Mouse (Mus musculus) CH12.LX (cell line): Measurements from ENCODE around the gene Ntrk2. TPM values are rescaled to one million over a fixed set of nuclear protein-coding genes. Genes with fewer than 3 reads are reported as not detected.

ENCODE experiments used
- DNase-seq: peaks from one replicate; pipeline ENCODE4 v3.0.0-alpha.2; 2013; ENCODE audit errors: extremely low read depth
- H3K27ac ChIP-seq: 2 replicates; pipeline ENCODE4 v1.5.1; 2012; ENCODE audit warnings: low read depth, mild to moderate bottlenecking, control low read depth, moderate library complexity; ENCODE audit not compliant: insufficient read depth
- H3K27me3 ChIP-seq: replicated peaks from 2 replicates; pipeline ENCODE3; 2012; ENCODE audit warnings: inconsistent platforms
- H3K36me3 ChIP-seq, 2 experiments: replicated peaks in 1 of 2; 2 replicates each; pipeline versions ENCODE3 to v1.6.1; 2012; ENCODE audit warnings: inconsistent platforms in 1 of 2, low read length in 1 of 2, mild to moderate bottlenecking in 1 of 2, mixed read lengths in 1 of 2, moderate library complexity in 1 of 2; ENCODE audit not compliant: control insufficient read depth in 1 of 2, insufficient read depth in 1 of 2
- H3K4me1 ChIP-seq, 2 experiments: 2 replicates each; pipeline ENCODE4 v1.6.1; 2012; ENCODE audit warnings: inconsistent platforms in 1 of 2, moderate library complexity in 1 of 2; ENCODE audit not compliant: insufficient read depth in 2 of 2, control insufficient read depth in 1 of 2
- H3K4me2 ChIP-seq: 2 replicates; pipeline ENCODE4 v1.6.1; 2012; ENCODE audit warnings: low read depth, mild to moderate bottlenecking, control low read depth; ENCODE audit not compliant: poor library complexity, insufficient read depth, severe bottlenecking
- H3K4me3 ChIP-seq, 3 experiments: fragments of 150-350 bp in 1 of 3; sonication (generic) in 1 of 3; replicated peaks in 1 of 3; 2 replicates each; pipeline versions ENCODE3 to v1.5.1; 2011 to 2012; ENCODE audit warnings: low read depth in 2 of 3, low read length in 2 of 3, mild to moderate bottlenecking in 2 of 3, moderate library complexity in 2 of 3, control low read depth in 1 of 3, improper control_type of control experiment in 1 of 3, inconsistent platforms in 1 of 3, mixed read lengths in 1 of 3; ENCODE audit not compliant: poor library complexity in 1 of 3
- H3K79me2 ChIP-seq: replicated peaks from 2 replicates; pipeline ENCODE4 v1.6.1; 2012; ENCODE audit warnings: mild to moderate bottlenecking, moderate library complexity; ENCODE audit not compliant: control insufficient read depth, poor library complexity, insufficient read depth, severe bottlenecking; ENCODE audit errors: extremely low read depth
- H3K9ac ChIP-seq: 2 replicates; pipeline ENCODE4 v1.6.1; 2012; ENCODE audit warnings: low read depth, mild to moderate bottlenecking, control low read depth, moderate library complexity; ENCODE audit not compliant: insufficient read depth
- H3K9me3 ChIP-seq: replicated peaks from 2 replicates; pipeline ENCODE3; 2012; ENCODE audit warnings: low read length, inconsistent platforms, mixed read lengths
- BHLHE40 ChIP-seq: IDR thresholded peaks from 2 replicates; pipeline ENCODE4 v1.6.1; 2011; ENCODE audit warnings: mild to moderate bottlenecking, low read depth, low read length, improper control_type of control experiment
- CHD2 ChIP-seq: IDR thresholded peaks from 2 replicates; pipeline ENCODE4 v1.6.1; 2011; ENCODE audit warnings: low read length, improper control_type of control experiment
- CTCF ChIP-seq, 2 experiments: IDR thresholded peaks in 1 of 2; conservative IDR thresholded peaks in 1 of 2; 2 replicates each; pipeline ENCODE4 v1.5.1; 2011 to 2012; ENCODE audit warnings: low read depth in 2 of 2, low read length in 2 of 2, improper control_type of control experiment in 1 of 2, inconsistent platforms in 1 of 2, mild to moderate bottlenecking in 1 of 2, moderate library complexity in 1 of 2
- E2F4 ChIP-seq: IDR thresholded peaks from 2 replicates; pipeline ENCODE4 v1.6.1; 2011; ENCODE audit warnings: low read depth, low read length, improper control_type of control experiment; ENCODE audit not compliant: insufficient replicate concordance
- ELF1 ChIP-seq: IDR thresholded peaks from 2 replicates; pipeline ENCODE4 v1.6.1; 2014; ENCODE audit warnings: low read depth, mild to moderate bottlenecking, inconsistent platforms, low read length, improper control_type of control experiment
- HCFC1 ChIP-seq: IDR thresholded peaks from 2 replicates; pipeline ENCODE4 v1.6.1; 2012; ENCODE audit warnings: low read depth, mild to moderate bottlenecking, inconsistent platforms, low read length, improper control_type of control experiment
- JUND ChIP-seq: conservative IDR thresholded peaks from 2 replicates; pipeline ENCODE4 v1.6.1; 2011; ENCODE audit warnings: low read depth, low read length, improper control_type of control experiment
- KAT2A ChIP-seq: IDR thresholded peaks from 2 replicates; pipeline ENCODE4 v1.6.1; 2012; ENCODE audit warnings: low read length, improper control_type of control experiment, inconsistent platforms; ENCODE audit not compliant: insufficient replicate concordance
- MAFK ChIP-seq: IDR thresholded peaks from 2 replicates; pipeline ENCODE4 v1.6.1; 2011; ENCODE audit warnings: low read length, improper control_type of control experiment; ENCODE audit not compliant: insufficient replicate concordance
- MAX ChIP-seq: IDR thresholded peaks from 2 replicates; pipeline ENCODE4 v1.6.1; 2011; ENCODE audit warnings: low read length, improper control_type of control experiment
- MEF2A ChIP-seq: IDR thresholded peaks from 2 replicates; pipeline ENCODE4 v1.6.1; 2014; ENCODE audit warnings: low read depth, mild to moderate bottlenecking, inconsistent platforms, low read length, improper control_type of control experiment, borderline replicate concordance
- NELFE ChIP-seq: IDR thresholded peaks from 2 replicates; pipeline ENCODE4 v1.6.1; 2011; ENCODE audit warnings: low read depth, low read length, improper control_type of control experiment
- NRF1 ChIP-seq: IDR thresholded peaks from 2 replicates; pipeline ENCODE4 v1.6.1; 2014; ENCODE audit warnings: low read depth, mild to moderate bottlenecking, inconsistent platforms, low read length, improper control_type of control experiment, moderate library complexity
- POLR2A ChIP-seq: IDR thresholded peaks from 2 replicates; pipeline ENCODE4 v1.6.1; 2011; ENCODE audit warnings: low read depth, mild to moderate bottlenecking, improper control_type of control experiment, low read length
- POLR2AphosphoS2 ChIP-seq: IDR thresholded peaks from 2 replicates; pipeline ENCODE4 v1.6.1; 2011; ENCODE audit warnings: low read depth, low read length, improper control_type of control experiment
- RAD21 ChIP-seq: IDR thresholded peaks from 2 replicates; pipeline ENCODE4 v1.6.1; 2011; ENCODE audit warnings: low read depth, mild to moderate bottlenecking, low read length, improper control_type of control experiment, moderate library complexity
- RCOR1 ChIP-seq: conservative IDR thresholded peaks from 2 replicates; pipeline ENCODE4 v1.6.1; 2012; ENCODE audit warnings: low read depth, mild to moderate bottlenecking, inconsistent platforms, low read length, improper control_type of control experiment
- SMC3 ChIP-seq: IDR thresholded peaks from 2 replicates; pipeline ENCODE4 v1.6.1; 2011; ENCODE audit warnings: low read depth, low read length, improper control_type of control experiment
- TCF12 ChIP-seq: IDR thresholded peaks from 2 replicates; pipeline ENCODE4 v1.6.1; 2014; ENCODE audit warnings: low read depth, mild to moderate bottlenecking, inconsistent platforms, low read length, improper control_type of control experiment
- UBTF ChIP-seq: IDR thresholded peaks from 2 replicates; pipeline ENCODE4 v1.6.1; 2012; ENCODE audit warnings: low read depth, mild to moderate bottlenecking, inconsistent platforms, low read length, improper control_type of control experiment, moderate library complexity
- ZC3H11A ChIP-seq: IDR thresholded peaks from 2 replicates; pipeline ENCODE4 v1.6.1; 2012; ENCODE audit warnings: low read depth, mild to moderate bottlenecking, inconsistent platforms, low read length, improper control_type of control experiment
- ZKSCAN1 ChIP-seq: IDR thresholded peaks from 2 replicates; pipeline ENCODE4 v1.6.1; 2012; ENCODE audit warnings: low read depth, inconsistent platforms, low read length, improper control_type of control experiment, borderline replicate concordance
- ZMIZ1 ChIP-seq: IDR thresholded peaks from 2 replicates; pipeline ENCODE4 v1.6.1; 2012; ENCODE audit warnings: low read depth, mild to moderate bottlenecking, inconsistent platforms, low read length, improper control_type of control experiment
- ZNF384 ChIP-seq: IDR thresholded peaks from 2 replicates; pipeline ENCODE4 v1.6.1; 2012; ENCODE audit warnings: low read depth, low read length, improper control_type of control experiment, inconsistent platforms
- dilution Hi-C: fragments of 300-500 bp; cut with MboI; formaldehyde crosslinking; loops from 2 replicates; pipeline ENCODE4 v1.14.3; 2020; ENCODE audit warnings: low sequenced_read_pairs; ENCODE audit not compliant: extremely low pct_unique_long_range_greater_than_20kb, extremely low pct_ligation_motif_present
- in situ Hi-C: fragments of 300-500 bp; cut with MboI; formaldehyde crosslinking; loops from 3 replicates; pipeline ENCODE4 v1.14.3; 2019; ENCODE audit warnings: low sequenced_read_pairs, low pct_ligation_motif_present, low pct_unique_long_range_greater_than_20kb, mixed read lengths
- polyA plus RNA-seq: library from polyadenylated mRNA; unstranded; fragments of >175 nt; gene quantifications from 2 replicates; pipeline ENCODE4 v1.2.1, GENCODE M21; 2012; ENCODE audit warnings: low read depth; ENCODE audit not compliant: insufficient read length
- total RNA-seq, 2 experiments: library from RNA; depleted of rRNA; stranded (reverse); fragments of 300-350 nt in 1 of 2; fragments of >200 nt in 1 of 2; gene quantifications; 2 replicates each; pipeline ENCODE4 v1.2.3; 2012 to 2014

Gene Ntrk2
- total and polyA plus RNA-seq, 3 experiments = not detected

- H3K9ac ChIP-seq = no peak overlapping the region
- H3K4me2 ChIP-seq = no peak overlapping the region
- H3K4me1 ChIP-seq = no peaks in the 10 kb centered on the region
- no peaks in the 10 kb centered on the region for H3K27me3 ChIP-seq
- no peak overlapping the region for H3K27ac ChIP-seq
- no peak overlapping the region for H3K4me3 ChIP-seq
- dilution Hi-C loops = no loop called here
- no peaks in the 10 kb centered on the region for H3K79me2 ChIP-seq
- H3K36me3 ChIP-seq = no peaks in the 10 kb centered on the region
- in situ Hi-C loops = no loop called here
- DNase-seq = no peak
- TF ChIP-seq ZMIZ1 = no peak
- TF ChIP-seq ZNF384 = no peak
- TF ChIP-seq ZC3H11A = no peak
- no peak for TF ChIP-seq UBTF
- no peak for TF ChIP-seq E2F4
- no peak for TF ChIP-seq ELF1
- TF ChIP-seq JUND = no peak
- no peak for TF ChIP-seq RAD21
- no peak for TF ChIP-seq MEF2A
- no peak for TF ChIP-seq ZKSCAN1
- TF ChIP-seq RCOR1 = no peak
- no peak for TF ChIP-seq KAT2A
- no peak for TF ChIP-seq TCF12
- no peak for TF ChIP-seq BHLHE40
- H3K9me3 ChIP-seq = peaks cover 87% of the 10 kb centered on the region
Observed at GRCm38 (mm10) chr13:59080468-59080867, 274.1 kb downstream of the Ntrk2 start.

DNA sequence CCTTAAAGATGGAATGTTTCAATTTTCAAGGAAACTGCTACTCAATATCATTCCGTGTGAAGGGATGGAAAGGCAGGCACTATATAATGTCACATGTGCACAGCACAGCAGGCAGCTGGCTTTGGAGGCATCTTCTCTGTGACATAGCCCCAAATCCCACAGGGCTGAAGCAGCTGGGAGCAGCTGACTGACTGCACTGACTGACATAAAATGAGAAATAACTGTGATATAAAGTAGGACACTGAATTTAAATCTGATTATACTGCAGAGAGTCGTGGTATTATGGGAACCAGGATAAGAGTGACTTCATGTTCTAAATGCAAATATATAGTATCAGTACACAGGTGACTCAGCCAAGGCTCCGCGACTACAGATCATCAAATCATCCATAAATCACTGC, 282.6 kb downstream of the Ntrk2 start:
- no peak overlapping the region for H3K27ac ChIP-seq
- no peak overlapping the region for H3K4me3 ChIP-seq
- H3K27me3 ChIP-seq = no peaks in the 10 kb centered on the region
- no peak overlapping the region for H3K4me2 ChIP-seq
- no peaks in the 10 kb centered on the region for H3K4me1 ChIP-seq
- no peak overlapping the region for H3K9ac ChIP-seq
- DNase-seq = no peak
- dilution Hi-C loops = no loop called here
- in situ Hi-C loops = no loop called here
- H3K79me2 ChIP-seq = no peaks in the 10 kb centered on the region
- H3K36me3 ChIP-seq = no peaks in the 10 kb centered on the region
- H3K9me3 ChIP-seq = peaks cover 82% of the 10 kb centered on the region
- no peak for TF ChIP-seq E2F4
- no peak for TF ChIP-seq ZC3H11A
- no peak for TF ChIP-seq CTCF (conservative IDR thresholded peaks at IDR 0.05 in 1 of 2, IDR thresholded peaks at IDR 0.05 in 1 of 2; ENCODE audit: low read depth in 2 of 2, low read length in 2 of 2)
- TF ChIP-seq KAT2A = no peak
- no peak for TF ChIP-seq CHD2
- TF ChIP-seq HCFC1 = no peak
- TF ChIP-seq POLR2AphosphoS2 = no peak
- TF ChIP-seq SMC3 = no peak
- no peak for TF ChIP-seq NRF1
- no peak for TF ChIP-seq UBTF
- TF ChIP-seq RCOR1 = no peak
- TF ChIP-seq NELFE = no peak
- TF ChIP-seq ZKSCAN1 = no peak
- no peak for TF ChIP-seq POLR2A
- TF ChIP-seq MAFK = no peak
- TF ChIP-seq MEF2A = no peak
- no peak for TF ChIP-seq RAD21
- no peak for TF ChIP-seq MAX
- TF ChIP-seq ZMIZ1 = no peak
- TF ChIP-seq ZNF384 = no peak
